Mouse (Mus musculus) liver, postnatal 0 days (tissue): Measurements from ENCODE around the gene Gm20388.

Experiments
- CTCF ChIP-seq: sonication (generic); IDR thresholded peaks from 2 replicates; pipeline ENCODE4 v1.5.1; 2016; ENCODE audit warnings: antibody characterized with exemption, low read depth
- EP300 ChIP-seq: IDR thresholded peaks from 2 replicates; pipeline ENCODE4 v1.6.1; 2016; ENCODE audit warnings: antibody characterized with exemption, low read depth, mild to moderate bottlenecking

DNA sequence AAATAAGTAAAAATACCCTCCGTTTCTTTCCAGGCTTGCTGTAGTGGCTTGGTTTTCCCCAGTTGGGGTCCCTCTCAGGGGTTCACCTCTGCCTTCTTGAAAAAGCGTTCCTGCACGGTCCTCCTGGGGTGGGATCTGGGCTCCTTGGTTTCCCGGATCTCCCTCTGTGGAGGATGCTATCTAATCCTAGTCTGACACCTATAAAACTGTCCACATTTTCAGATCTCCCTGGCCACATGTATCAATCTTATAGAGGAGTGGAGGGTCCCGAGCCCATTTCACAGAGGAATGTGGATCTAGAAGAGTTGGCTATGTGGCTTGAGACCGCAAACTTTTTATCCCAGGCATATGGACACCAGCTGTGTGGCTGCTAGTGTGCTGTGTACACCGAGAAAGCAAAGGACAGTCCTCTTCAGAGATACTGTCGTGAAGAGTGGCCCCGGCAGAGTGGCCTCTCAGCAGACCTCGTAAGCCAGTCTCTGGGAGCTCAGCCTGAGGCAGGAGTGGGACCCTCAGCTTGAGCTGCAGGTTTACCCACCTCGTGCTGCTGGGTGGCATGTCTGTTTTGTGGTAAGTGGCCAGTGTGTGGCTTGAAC, 2768.8 kb downstream of the Gm20388 start:
- TF ChIP-seq CTCF (no peak), EP300 (no peak)
